Mouse (Mus musculus) lung, postnatal 0 days (tissue): Measurements from ENCODE around the gene Mdk.

Experiments
- CTCF ChIP-seq: IDR thresholded peaks from 2 replicates; pipeline ENCODE4 v1.5.1; 2016; ENCODE audit warnings: antibody characterized with exemption, mild to moderate bottlenecking
- EP300 ChIP-seq: IDR thresholded peaks from 2 replicates; pipeline ENCODE4 v1.6.1; 2016; ENCODE audit warnings: antibody characterized with exemption, mild to moderate bottlenecking, control low read depth

DNA sequence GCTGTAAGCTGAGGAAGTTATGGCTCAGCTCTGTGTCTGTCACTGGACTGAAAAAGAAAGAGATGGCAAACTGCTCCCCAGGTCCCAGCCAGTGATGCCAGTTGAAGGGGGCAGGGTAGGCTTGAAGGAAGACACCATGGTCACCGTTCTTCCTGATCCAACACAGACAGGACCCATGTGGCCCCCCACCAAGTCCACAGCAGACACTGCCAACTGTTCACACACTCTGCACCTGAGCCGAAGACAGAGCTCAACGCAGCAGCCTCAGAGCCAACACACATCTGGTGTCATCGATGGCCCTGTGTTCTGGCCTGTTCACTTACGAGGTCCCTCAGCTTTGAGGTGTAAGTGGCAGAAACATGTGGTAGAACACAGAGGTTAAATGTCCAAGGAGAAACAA is 28.4 kb upstream of the Mdk start:
- TF ChIP-seq CTCF: no peak
- no peak for TF ChIP-seq EP300
